Mouse (Mus musculus) kidney, adult 9 months (tissue): ENCODE measurements at regions not wholly inside any gene's neighbourhood (a gene's known extent, or its start where the extent isn't known, plus 50 kb on each side); places are given as distances from the start of the nearest gene placed in this dataset.

Experiments
- DNase-seq: peaks from one replicate; pipeline ENCODE4 v3.0.0; 2022

DNA sequence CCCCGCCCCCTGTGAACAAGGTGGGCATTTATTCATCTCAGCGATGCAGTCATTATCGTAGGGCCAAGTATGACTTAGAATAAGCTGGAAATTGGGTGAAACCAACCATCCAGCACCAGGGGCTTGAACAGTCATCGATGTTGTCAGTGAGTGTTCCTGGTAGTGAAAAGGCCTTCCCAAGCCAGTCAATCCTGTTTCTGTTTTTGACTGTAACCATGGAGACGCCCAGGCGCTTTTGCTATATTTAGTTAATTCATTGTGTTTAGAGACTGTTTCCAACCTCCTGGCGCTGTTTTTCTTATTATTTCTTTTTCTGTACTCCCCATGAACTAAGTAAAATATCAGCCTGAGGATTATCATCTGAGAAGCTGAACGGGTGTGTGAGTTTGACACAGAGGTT, 113.4 kb downstream of the Dusp6 start:
- DNase-seq = no peak

DNA sequence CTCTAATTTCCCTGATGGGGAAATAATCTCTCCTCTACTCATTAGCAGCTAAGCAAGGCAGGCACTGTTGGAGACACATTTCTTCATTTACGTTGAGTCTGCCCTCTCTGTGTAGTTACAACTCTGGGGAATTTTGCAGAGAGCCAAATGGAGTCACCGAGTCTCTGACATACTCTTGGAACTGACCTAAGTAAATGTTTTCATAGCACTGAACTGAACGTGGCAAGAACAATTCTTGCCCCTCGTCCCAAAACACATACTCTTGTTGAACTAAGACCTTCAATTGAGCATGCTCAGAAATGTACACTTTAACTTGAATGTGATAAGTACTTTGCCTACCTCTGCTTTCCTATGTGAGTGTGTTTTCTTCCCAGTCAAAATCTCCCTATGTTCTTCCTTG, 114.5 kb downstream of the Dusp6 start:
- no peak for DNase-seq

DNA sequence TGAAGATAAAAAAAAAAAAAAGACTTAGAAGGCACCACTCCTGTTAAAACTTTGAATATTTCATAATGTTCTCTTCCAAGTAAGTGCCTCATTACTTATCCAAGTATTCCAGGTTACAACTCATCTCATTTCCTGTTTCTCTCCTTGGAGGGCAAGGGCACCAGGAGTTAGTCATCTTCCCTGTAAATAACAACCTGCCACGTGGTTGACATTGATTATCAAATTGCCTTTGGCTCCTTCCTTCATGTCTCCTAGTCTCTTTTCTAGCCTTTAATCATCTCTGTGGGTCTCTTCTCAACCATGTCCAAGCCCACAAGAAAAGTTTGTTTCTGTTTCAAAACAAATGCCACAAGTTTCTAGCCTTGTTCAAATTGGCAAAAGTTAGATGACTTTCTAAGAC, 116.1 kb downstream of the Dusp6 start:
- no peak for DNase-seq

DNA sequence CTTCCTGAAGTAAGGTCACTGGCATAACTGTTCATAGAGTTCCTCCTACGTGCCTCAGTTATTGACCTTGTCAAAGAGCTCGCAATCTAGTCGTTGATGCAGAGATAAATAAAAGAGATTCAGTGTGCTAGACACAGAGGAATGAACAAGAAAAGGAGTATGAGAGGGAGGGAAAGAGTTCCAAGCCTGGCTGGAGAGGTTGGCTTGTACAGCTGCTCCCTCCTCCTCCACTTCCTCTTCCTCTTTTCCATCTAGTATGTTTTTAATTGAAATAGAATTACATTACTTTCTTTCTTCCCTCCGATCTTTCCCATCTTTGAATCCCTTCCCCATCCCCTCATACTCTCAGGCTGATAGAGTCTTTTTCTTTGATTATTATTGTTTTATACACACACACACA, 117.1 kb downstream of the Dusp6 start:
- no peak for DNase-seq

DNA sequence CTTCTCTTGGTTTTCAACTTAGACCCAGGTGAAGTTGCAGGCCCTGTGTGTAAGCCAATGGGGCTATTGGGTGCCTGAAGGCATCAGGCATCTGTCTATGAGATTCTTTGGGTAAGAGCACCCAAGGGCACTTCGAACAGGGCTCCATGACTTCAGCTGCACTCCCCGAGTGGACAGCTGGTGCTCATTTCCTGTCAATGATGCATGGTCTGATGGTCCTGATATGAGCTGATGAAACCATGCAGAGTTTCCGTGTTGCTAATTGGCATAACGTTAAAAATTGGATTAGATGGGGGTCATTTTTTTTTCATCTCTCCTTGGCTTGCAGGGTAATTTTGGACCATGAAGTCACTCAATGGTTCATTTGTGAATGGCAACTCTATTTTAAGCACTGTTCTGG, 120.0 kb downstream of the Dusp6 start:
- DNase-seq = no peak

DNA sequence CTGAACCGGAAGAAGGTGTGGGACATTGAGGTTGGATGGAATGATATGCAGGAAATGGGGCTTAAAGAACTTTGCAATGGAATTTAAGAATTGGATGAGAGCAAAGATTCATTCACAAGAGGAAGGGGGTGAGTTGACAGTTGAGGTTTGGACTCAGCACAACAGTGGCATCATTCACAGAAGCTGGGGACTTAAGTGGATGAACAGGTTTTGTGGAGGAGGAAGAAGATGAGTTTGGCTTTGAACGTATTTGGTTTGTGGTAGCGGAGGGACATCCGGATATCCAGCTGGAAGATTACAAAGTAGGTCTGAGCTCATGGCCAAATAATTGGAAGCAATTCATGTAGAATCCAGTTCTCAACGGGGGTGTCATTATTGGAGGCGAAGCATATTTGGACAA, 121.3 kb downstream of the Dusp6 start:
- DNase-seq = no peak

DNA sequence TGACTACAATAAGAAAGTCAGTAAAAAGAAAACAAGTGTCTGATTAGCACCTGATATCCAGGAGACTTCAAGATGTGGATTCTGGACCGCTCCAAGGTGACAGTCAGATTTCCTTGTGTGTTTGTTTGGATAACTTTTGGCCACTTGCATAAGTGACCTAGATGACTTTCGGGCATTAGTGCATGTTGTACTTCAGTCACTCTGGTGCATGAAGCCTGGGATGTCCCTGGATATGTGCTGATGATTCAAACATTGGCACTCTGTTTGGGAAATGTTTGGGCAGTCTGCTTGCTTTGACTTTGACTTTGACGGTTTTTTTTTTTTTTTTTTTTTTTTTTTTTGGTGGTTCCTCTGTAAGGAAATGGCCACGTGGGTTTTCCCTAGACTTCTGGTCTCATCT, 121.8 kb downstream of the Dusp6 start:
- DNase-seq = no peak

DNA sequence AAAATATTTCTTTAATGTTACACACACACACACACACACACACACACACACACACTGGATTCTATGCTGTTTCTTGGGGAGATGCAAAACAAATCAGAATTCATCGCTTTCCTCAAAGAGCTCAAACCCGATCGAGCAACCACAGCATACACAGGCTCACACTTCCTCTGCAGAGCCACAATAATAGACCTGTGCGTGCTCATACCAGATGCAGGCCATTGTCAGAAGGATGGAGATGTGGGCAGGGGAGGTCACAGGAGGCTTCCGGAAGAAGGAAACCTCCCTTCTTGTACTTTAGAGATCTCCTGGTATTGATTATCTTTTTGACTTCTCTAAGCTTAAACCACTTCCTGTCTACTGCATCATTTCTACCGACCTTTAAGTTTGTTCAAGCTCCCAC, 122.8 kb downstream of the Dusp6 start:
- no peak for DNase-seq

DNA sequence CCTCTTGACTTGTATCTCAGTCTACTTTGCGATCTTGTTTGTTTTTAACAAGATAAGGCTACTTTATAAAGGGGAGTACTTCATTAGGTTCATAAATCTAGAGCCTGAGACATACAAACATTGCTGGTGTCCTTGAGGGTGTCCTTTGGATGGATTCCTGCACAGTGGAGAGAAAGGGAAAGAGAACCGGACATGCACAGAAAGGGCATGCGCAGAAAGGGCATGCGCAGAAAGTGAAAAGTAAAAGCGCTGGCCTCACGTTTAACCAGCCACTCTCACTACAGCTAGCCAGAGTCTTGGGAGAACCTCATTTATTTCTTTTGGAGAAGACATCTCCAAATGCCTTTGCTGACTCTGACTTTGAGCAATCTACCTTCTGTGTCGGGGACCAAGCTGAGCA, 125.5 kb downstream of the Dusp6 start:
- DNase-seq = peak; percentile 50

DNA sequence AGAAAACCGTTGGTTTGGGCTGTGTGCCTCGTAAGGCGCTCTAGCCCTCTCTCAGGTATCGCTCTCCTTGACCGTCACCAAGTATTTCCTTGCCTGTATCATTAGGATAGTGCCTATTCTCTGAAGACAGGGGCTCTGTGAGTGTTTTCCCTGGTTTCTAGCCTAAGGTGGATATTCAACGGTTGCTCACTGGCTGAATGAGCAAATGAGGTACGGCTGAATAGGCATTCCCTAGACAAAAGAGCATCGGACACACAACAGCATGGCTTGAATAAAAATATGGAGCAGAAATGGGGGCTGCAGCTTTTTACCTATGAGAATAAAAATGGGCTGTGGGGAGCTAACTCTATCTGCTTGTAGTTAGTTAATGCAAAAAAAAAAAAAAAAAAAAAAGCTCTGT, 126.0 kb downstream of the Dusp6 start:
- DNase-seq = no peak

DNA sequence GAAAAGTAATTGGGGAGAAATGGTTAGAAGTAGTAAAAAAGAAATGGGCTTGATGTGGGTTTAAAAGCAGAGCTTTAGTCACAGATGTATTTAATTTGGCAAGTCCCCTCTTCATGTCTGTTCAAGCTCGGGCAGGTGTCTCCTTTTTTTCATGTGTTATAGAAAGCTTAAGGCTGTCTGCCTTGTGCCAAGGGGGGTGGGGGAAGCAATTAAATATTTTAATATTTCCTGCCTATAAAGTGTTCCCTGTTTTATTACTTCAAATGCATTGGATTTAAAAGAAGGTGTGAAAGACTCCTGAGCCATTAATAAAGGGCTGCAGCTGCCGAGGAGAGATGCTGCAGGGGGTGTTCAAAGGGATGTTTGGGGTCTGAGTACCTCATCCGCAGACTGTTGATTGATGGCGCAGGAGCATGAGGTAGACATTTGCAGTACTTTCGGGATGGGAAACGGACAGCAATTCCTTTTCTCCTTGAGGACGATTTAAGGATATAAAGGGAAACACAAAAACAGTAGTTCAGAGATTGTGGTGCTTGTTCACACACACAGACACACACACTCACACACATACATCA, 127.7 kb downstream of the Dusp6 start:
- DNase-seq = no peak

DNA sequence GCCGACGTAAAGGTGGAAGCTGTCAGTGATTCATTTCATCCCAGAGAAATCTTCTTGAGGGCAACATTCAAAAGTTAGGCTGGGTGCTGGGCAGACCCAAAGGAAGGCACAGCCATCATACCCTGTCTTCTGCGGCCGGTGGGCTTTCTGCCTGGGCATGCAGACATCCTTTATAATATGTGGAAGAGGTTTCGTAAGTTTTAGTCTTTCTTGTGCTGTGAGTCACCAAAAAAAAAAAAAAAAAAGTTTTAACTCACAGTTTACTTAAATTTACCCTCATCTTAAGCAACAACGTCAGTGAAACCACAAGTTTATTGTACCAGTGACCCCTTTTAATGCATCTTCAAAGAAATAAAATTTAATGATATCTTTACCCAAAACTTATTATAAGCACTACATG, 128.7 kb downstream of the Dusp6 start:
- DNase-seq = no peak

DNA sequence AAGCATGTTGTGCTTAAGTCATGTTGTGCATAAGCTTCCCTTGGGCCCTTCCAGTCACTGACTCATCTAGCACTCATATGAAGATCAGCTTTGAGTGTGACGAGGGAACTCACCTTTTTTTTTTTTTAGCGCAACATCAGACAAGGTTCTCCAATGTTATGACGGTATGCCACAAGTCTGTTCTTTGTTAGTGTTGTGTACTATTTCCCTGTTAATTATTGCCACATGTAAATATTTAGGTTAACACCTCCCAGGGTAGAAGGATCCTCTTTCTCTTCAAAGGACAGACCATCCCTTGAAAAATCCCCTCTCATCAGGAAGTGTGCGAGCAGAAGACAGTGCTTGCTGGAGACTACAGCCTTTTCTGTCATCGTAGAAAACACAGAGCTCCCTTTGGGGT, 129.9 kb downstream of the Dusp6 start:
- DNase-seq = no peak

DNA sequence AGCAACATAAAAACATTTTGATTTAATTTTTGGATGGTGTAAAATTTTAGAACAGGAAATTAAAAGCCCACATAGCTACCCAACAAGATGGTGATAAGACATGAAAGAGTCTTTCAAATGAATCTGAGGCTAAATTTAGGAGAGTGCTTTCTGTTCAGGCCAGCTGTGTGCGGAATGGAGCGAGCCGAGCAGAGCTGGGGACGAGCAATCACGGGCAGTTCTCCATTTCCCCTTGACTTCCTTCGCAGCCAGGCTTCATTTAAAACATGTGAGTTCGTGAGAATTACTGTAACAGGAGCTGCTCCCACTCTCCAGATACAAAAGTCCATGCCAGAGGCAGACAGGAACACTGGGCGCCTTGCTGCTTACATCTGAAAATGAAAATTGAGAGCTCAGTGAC, 130.5 kb downstream of the Dusp6 start:
- no peak for DNase-seq

DNA sequence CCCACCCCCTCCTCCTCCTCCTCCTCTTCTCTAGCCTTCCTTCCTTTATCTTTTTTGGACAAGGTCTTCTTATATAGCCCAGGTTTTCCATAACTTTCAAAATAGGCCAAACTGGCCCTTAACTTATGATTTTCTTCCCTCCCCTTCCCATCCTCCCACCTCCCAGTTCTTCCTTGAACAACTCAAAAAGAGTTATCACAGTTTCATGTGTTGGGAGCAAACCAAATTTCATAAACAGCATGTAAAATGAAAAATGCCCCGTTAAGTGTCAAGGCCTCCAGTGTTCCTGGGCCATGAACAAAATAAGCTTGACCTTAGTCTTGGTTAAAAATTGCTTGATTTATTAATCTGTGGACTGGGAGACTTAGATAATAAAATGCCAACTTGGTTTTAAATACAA, 132.4 kb downstream of the Dusp6 start:
- DNase-seq = no peak

DNA sequence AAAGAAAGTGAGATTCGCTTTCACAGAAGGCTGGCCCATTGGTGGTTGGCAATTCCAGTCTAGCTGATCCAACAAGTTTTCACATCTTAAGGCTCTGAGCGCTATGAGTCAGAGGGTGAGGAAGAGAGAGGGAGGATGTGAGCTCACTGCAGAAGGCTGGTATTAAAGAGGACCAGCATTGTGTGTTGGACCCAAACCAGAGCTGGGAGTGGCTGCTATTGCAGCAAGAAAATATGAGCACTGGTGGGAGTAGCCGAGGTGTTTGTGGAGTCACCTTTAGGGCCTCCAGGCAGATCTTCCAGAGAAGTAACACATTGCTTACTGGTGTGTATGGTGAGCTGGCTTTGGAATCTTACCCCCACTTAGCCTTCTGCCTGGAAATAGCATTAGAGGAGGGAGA, 133.6 kb downstream of the Dusp6 start:
- no peak for DNase-seq

DNA sequence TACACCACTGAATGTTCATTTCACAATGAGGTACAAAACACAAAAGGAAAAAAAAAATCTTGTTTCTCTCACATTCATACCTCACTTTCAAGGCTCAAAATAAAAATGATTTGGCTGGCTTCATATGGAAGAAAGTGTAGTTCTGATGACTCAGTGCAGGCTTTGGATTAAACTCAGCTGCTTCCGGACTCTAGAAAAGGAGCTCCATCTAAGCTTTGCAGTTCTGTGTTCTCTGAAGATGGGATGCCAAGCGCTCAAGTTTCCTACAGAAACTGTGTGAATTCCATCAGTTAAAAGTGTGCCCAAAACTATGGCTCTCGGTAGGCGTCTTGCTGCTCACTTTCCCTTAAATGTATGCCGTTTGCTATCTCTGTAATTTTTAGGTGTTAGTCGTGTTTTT, 137.0 kb downstream of the Dusp6 start:
- no peak for DNase-seq

DNA sequence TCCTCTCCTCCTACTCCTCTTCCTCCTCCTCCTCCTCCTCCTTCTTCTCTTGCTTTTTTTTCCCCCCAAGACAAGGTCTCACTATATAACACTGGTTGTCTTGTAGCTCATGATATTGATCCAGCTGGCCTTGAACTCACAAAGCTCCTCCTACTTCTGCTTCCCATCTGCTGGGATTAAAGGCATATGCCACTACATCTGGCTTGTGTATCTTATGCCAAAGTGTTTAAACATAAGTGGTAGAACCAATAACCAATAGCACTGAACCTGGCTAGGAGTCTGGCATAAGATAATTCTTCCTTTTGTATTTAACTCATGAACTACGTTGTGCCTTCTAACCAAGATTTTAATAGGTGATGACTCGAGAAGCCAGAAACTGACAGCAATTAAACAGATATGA, 143.7 kb downstream of the Dusp6 start:
- no peak for DNase-seq

DNA sequence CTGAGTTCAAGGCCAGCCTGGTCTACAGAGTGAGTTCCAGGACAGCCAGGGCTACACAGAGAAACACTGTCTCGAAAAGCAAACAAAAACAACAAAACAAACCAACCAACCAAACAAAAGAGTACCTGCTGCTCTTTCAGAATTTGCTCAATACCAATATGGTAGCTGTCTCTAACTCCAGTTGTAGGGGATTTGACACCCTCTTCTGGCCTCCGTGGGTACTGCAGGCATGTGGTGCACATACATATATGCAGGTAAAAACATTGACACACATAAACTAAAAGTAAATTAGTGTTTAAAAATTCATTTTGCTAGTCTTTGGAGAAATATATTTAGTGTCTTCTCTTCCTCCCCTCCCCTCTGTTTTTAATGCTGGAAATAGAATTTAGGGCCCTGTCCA, 145.8 kb downstream of the Dusp6 start:
- no peak for DNase-seq

DNA sequence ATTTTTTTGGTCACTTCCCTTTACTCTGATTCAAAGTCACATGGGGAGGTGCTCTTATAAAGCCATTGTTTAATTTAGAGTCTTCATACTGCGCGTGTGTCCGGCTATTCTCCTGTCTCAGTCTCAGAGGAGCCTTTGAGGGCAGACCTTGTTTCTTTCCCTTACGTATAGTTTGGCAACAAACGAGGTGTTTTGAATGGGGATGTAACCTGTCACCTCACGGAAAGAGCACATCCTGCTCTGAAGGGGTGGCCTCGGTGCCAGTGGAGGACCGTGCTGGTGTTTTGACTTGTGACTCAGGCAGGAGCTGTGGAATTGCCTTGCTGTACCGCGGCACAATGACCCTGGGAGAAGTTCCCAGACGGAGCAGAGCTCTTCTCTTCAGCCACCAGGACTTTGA, 146.7 kb downstream of the Dusp6 start:
- peak; percentile 70 for DNase-seq

DNA sequence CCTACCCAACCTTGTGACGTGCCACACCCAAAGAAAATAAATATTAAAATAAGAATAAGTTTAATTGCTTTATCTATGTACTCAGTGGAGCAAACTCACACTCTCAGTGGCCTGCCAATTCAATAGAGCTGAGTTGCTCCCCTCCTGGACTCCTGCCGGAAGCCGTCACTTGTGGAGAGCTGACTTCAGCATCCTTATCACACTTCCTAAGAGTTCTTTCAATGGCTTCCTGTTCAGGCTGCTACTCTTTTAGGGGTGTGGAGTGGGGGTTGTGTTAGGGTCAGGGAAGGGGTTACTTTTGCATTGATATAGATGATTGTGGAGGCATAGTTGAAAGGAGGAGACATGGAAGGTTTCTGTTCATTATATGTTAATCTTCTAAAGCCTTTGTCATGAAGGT, 147.7 kb downstream of the Dusp6 start:
- DNase-seq = peak; percentile 18

DNA sequence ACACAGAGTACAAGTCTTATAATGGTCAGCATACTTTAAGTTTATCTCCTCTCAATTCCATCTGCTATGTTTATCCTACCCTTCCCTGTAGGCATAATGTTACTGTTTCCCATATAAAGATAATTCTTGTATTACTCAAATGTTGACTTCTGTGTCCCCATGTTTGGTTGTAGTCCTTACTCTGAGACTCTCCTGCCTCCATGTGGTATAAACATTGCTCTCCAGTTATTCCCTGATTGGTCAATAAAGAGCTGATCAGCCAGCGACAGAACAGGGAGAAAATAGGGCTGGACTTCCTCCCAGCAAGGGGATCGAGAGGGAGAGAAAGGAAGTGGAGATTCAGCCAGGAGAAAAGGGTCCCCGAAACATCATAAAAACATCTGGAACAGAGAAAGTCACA, 150.4 kb downstream of the Dusp6 start:
- no peak for DNase-seq

DNA sequence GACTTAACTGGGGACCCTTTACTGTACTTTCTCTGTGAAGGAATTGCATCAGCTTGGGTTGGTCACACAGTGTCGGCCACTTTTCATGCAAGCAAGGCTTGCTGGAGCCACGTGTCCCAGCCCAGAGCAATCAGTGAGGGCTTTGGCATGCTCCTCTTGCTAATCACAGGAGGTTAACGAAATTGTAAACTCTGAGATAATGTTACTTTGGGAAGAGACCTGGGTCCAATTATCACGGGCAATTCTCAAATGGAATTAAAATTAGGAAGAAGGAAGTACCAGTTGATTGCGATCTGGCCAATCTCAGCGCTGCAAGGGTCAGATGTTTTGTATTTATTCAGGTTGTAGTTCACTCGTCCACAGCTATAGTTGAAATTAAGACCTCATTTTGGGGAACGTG, 153.2 kb downstream of the Dusp6 start:
- no peak for DNase-seq

DNA sequence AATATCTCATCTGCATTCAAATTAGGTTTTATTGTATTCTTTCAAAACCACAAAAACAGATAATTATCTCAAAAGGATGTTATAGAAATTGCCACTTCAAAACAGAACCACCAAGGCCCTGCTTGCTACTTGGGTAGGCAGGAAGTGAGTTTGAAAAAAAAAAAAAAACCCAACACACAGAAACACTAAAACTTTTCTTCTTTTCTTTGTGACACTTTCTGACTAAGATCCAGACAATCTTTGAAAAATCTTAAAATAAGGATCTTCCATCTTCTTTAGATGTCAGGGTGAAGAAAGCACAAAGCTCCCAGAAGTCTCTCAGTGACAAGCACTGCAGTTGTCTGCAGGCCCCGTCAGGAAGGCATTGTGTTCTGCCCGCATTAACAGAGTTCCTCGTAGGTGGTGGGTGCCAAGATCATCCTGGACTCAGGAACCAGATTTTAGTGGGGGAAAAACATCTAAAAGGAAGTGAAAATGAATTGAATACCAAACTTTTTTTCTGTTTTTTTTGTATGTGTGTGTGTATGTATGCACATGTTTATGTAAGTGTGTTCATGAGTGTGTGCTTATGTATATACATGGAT, 154.0 kb downstream of the Dusp6 start:
- DNase-seq = no peak

DNA sequence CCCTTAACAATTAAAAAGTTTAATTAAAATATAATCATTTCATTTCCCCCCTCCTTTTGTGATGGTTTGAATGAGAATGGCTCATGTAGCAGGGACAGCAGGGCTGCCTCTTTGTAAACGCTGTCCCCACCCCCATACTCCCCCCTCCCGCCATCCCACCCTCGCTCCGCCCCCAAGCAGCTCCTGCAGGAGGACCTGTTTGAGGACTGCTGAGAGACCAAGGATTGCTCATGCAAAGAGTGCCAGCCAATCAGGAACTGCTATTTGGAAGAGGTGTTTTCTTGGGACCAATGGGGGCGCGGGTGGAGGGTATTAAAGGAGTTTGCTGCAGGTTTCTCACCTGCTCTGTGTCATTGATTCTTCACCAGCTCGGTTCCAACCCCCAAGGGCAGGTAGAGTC, 154.6 kb downstream of the Dusp6 start:
- no peak for DNase-seq

DNA sequence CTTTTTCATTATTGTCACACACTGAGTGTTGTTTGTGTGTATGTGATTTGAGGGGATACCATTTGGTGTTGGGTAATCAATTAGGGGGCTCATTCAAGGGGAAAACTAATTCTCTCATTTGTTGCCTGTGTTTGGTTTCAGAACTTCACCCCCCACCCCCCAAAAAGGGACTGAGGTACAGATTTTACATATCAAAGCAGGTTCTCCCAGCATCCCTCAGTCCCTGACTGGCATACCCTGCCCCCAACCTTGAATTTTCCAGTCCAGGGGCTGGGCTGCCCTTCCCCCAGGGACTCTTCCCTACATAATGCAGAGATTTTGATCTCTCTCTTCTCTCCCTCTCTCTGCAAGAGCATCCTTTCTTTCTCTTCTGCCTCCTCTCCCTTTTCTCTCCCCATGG, 155.5 kb downstream of the Dusp6 start:
- no peak for DNase-seq
